Mouse (Mus musculus): Measurements from ENCODE around the gene Mfsd14a. TPM values are rescaled to one million over a fixed set of nuclear protein-coding genes. Genes with fewer than 3 reads are reported as not detected.

Mfsd14a gene
- polyA plus RNA-seq, 1 experiment = 13.3 TPM

DNA sequence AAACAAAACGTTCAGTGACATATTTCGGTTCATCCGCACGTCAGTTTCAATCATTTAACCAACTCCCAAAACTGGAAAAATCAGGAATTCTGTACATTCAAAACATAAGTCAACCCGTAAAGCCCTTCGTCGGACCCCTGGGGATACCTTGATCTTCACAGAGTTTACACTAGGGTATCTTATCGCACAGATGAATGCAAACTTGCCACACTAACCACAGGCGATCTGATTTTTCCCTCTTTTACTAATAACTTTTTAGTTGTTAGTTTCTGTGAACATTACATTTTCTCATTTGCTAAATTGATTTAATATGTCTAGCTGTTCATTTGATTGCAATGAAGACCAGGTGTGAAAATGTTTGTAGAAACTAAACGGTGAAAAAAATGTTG, 66.9 kb downstream of the Mfsd14a start:
- no peaks in the 10 kb centered on the region for H3K27me3 ChIP-seq (ENCODE audit: control insufficient read depth, insufficient read depth, insufficient read length)
- no peak for TF ChIP-seq FOSL1 (IDR thresholded peaks at IDR 0.05; ENCODE audit: insufficient read depth, low read length, poor library complexity, severe bottlenecking)
- peaks cover 18% of the 10 kb centered on the region for H3K36me3 ChIP-seq (ENCODE audit: control insufficient read depth, insufficient read depth)
- H3ac ChIP-seq (ENCODE audit: control insufficient read depth, insufficient read length, low read depth) = peak overlapping the region; percentile 88
- peaks cover 51% of the 10 kb centered on the region for H3K79me3 ChIP-seq (ENCODE audit: low read depth)
- H3K4me3 ChIP-seq (ENCODE audit: insufficient read depth, poor library complexity, severe bottlenecking) = peak overlapping the region; percentile 90
- H3K79me2 ChIP-seq (ENCODE audit: control insufficient read depth, insufficient read depth) = peaks cover 69% of the 10 kb centered on the region

DNA sequence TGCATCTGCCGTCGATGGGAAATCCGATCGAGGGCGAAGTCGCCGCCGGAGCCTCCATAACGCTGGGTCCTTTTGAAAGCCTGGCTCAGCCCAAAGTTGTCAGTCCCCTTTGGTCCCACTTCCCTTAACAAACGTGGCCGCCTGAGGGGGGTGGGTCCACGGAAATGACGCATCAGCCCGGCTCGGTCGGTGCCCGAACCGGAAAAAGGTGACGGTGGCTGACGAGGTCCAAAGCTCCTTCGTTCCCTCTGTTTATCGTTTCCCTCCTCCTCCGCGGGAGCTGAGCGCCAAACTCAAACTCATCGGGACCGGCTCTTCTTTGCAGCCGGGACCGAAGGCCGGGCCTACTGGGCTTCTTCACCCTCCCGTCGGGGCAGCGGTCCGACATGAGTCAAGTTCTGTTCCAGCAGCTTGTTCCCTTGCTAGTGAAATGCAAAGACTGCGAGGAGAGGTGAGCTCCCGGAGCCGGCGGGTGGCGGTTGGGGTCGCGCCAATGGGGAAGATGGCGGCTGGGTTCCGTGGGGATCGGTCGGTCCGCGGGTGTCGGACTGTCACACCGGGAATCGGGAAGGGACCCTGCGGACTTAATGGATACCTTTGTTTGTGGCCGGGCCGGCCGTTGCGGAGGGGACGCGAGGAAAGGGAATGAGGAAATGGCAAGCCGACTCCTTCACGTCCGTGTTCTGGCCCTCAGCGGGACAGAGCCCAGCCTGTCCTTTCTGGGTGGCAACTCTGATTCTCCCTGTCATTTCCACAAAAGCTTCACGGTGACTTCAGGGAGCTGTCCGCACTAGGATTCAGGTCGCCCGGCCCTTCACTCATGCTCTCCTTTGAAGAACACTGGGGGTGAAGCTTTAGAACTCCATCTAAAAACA, 67.5 kb downstream of the Mfsd14a start, which contains the start of gene Sass6:
Gene Sass6 (plus strand): TSS at position 255 of the 875 bp plus-strand sequence.
- H3K36me3 ChIP-seq (ENCODE audit: control insufficient read depth, insufficient read depth) = peaks cover 24% of the 10 kb centered on the region
- peaks cover 51% of the 10 kb centered on the region for H3K79me3 ChIP-seq (ENCODE audit: low read depth)
- TF ChIP-seq CTCF (IDR thresholded peaks at IDR 0.05; ENCODE audit: control insufficient read depth, insufficient read depth, insufficient read length) (no peak), MYOG (IDR thresholded peaks at IDR 0.05; ENCODE audit: control insufficient read depth, extremely low read depth, insufficient read length) (no peak), FOSL1 (IDR thresholded peaks at IDR 0.05; ENCODE audit: insufficient read depth, low read length, poor library complexity, severe bottlenecking) (no peak), MYOD1 (IDR thresholded peaks at IDR 0.05; ENCODE audit: control insufficient read depth, insufficient read length, low read depth) (no peak), CEBPB (IDR thresholded peaks at IDR 0.05; ENCODE audit: low read depth) (no peak), MAX (IDR thresholded peaks at IDR 0.05) (peak; percentile 51)
- peak within 1 kb of the TSS; percentile 88 for H3ac ChIP-seq (ENCODE audit: control insufficient read depth, insufficient read length, low read depth)
- peaks cover 69% of the 10 kb centered on the region for H3K79me2 ChIP-seq (ENCODE audit: control insufficient read depth, insufficient read depth)
- no peaks in the 10 kb centered on the region for H3K27me3 ChIP-seq (ENCODE audit: control insufficient read depth, insufficient read depth, insufficient read length)
- peak within 1 kb of the TSS; percentile 90 for H3K4me3 ChIP-seq (ENCODE audit: insufficient read depth, poor library complexity, severe bottlenecking)

DNA sequence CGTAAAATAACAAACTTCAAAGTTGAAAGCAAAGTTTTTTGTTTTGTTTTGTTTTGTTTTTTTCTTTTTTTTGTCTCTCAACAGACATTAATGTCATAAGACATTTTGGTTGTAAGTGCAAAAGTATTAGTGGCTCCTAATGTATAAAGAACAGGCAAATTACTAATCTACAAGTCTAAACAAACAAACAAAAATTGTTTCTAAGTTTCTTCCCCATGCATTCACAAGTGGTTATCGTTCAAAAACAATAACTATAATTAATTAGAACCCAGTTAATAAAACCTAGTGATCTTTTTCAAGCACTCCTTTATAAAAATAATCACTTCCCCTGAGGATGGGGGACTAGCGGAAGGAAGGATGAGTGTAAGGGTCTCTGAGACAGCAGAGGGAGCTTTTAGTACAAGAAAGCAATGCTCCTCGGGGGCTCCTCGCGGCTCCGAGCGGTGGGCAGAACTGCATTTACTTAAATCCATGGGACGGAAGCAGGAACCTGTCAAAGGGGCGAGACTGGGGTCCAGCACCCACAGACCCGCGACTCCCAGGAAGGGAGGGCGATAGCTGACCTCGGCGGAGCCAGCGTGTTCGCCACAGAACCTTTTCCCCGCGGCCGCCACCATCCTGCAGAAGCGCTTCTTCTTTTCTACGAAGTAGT, 68.3 kb downstream of the Mfsd14a start:
- H3K79me3 ChIP-seq (ENCODE audit: low read depth) = peaks cover 50% of the 10 kb centered on the region
- H3K4me3 ChIP-seq (ENCODE audit: insufficient read depth, poor library complexity, severe bottlenecking) = peak overlapping the region; percentile 90
- TF ChIP-seq MAX (IDR thresholded peaks at IDR 0.05) (no peak), CTCF (IDR thresholded peaks at IDR 0.05; ENCODE audit: control insufficient read depth, insufficient read depth, insufficient read length) (no peak), USF1 (IDR thresholded peaks at IDR 0.05; ENCODE audit: low read depth) (no peak), FOSL1 (IDR thresholded peaks at IDR 0.05; ENCODE audit: insufficient read depth, low read length, poor library complexity, severe bottlenecking) (no peak), MYOD1 (IDR thresholded peaks at IDR 0.05; ENCODE audit: control insufficient read depth, insufficient read length, low read depth) (no peak), MYOG (IDR thresholded peaks at IDR 0.05; ENCODE audit: control insufficient read depth, extremely low read depth, insufficient read length) (no peak), CEBPB (IDR thresholded peaks at IDR 0.05; ENCODE audit: low read depth) (no peak)
- peaks cover 68% of the 10 kb centered on the region for H3K79me2 ChIP-seq (ENCODE audit: control insufficient read depth, insufficient read depth)
- peaks cover 31% of the 10 kb centered on the region for H3K36me3 ChIP-seq (ENCODE audit: control insufficient read depth, insufficient read depth)
- peak overlapping the region; percentile 55 for H3ac ChIP-seq (ENCODE audit: control insufficient read depth, insufficient read length, low read depth)
- no peaks in the 10 kb centered on the region for H3K27me3 ChIP-seq (ENCODE audit: control insufficient read depth, insufficient read depth, insufficient read length)

DNA sequence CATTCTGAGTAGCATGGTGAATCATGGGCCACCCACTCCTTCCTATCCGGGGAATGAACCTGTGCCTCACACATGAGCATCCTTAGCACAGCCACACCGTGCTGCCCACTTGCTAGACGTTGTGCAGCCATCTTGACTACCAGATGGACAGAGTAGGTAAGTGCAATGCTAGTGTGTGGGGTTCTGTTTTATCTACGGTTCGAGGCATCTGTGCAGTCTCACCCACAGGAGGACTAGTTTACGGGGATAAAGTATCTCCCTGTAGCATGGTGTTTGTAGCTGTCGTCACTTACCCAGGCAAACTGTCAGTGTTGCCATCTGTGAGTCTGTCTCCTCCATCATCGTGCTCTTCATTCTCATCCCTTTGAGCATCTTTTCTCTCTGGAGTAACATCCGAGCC, 80.3 kb downstream of the Mfsd14a start:
- Histone ChIP-seq H3K27me3 (ENCODE audit: control insufficient read depth, insufficient read depth, insufficient read length) (no peaks in the 10 kb centered on the region), H3K4me3 (ENCODE audit: insufficient read depth, poor library complexity, severe bottlenecking) (no peak overlapping the region), H3ac (ENCODE audit: control insufficient read depth, insufficient read length, low read depth) (no peak overlapping the region), H3K79me2 (ENCODE audit: control insufficient read depth, insufficient read depth) (no peaks in the 10 kb centered on the region), H3K79me3 (ENCODE audit: low read depth) (no peaks in the 10 kb centered on the region), H3K36me3 (ENCODE audit: control insufficient read depth, insufficient read depth) (peaks cover 54% of the 10 kb centered on the region)
- TF ChIP-seq CTCF (IDR thresholded peaks at IDR 0.05; ENCODE audit: control insufficient read depth, insufficient read depth, insufficient read length) (no peak), MAX (IDR thresholded peaks at IDR 0.05) (no peak), MYOG (IDR thresholded peaks at IDR 0.05; ENCODE audit: control insufficient read depth, extremely low read depth, insufficient read length) (no peak), USF1 (IDR thresholded peaks at IDR 0.05; ENCODE audit: low read depth) (no peak), FOSL1 (IDR thresholded peaks at IDR 0.05; ENCODE audit: insufficient read depth, low read length, poor library complexity, severe bottlenecking) (no peak), CEBPB (IDR thresholded peaks at IDR 0.05; ENCODE audit: low read depth) (no peak), MYOD1 (IDR thresholded peaks at IDR 0.05; ENCODE audit: control insufficient read depth, insufficient read length, low read depth) (no peak)

Other genes with a start within 250 kb of the Mfsd14a start
- 1.1 TPM for gene Cdc14a, start 238.6 kb downstream of the Mfsd14a start, polyA plus RNA-seq (2012; fragmentation: generic; extraction: Trizol)
- 52.7 TPM for gene Rtca, start 154.5 kb downstream of the Mfsd14a start, polyA plus RNA-seq (2012; fragmentation: generic; extraction: Trizol)
- 1.8 TPM for gene Dbt, start 149.6 kb downstream of the Mfsd14a start, polyA plus RNA-seq (2012; fragmentation: generic; extraction: Trizol)
- gene Lrrc39, start 99.7 kb downstream of the Mfsd14a start, polyA plus RNA-seq (2012; fragmentation: generic; extraction: Trizol) = 0.15 TPM
- 4.1 TPM for gene Sass6, start 67.7 kb downstream of the Mfsd14a start, polyA plus RNA-seq (2012; fragmentation: generic; extraction: Trizol)
- gene Trmt13, start 48.1 kb downstream of the Mfsd14a start, polyA plus RNA-seq (2012; fragmentation: generic; extraction: Trizol) = 3.5 TPM
- not detected for gene Gm43191, start 18.6 kb upstream of the Mfsd14a start, polyA plus RNA-seq (2012; fragmentation: generic; extraction: Trizol)
- gene Slc35a3, start 50.2 kb upstream of the Mfsd14a start, polyA plus RNA-seq (2012; fragmentation: generic; extraction: Trizol) = 4.2 TPM
- 8.7 TPM for gene Agl, start 145.5 kb upstream of the Mfsd14a start, polyA plus RNA-seq (2012; fragmentation: generic; extraction: Trizol)
- gene Frrs1, start 196.8 kb upstream of the Mfsd14a start, polyA plus RNA-seq (2012; fragmentation: generic; extraction: Trizol) = 13.1 TPM